Mouse (Mus musculus) embryonic stem cell, embryonic (primary cell): ENCODE measurements at regions not wholly inside any gene's neighbourhood (a gene's known extent, or its start where the extent isn't known, plus 50 kb on each side); places are given as distances from the start of the nearest gene placed in this dataset.

Experiments used
- CTCF ChIA-PET, 4 experiments: fragments of 300-600 bp in 2 of 4; fragments of 350-600 bp in 2 of 4; sonication (Branson Sonifier 250); formaldehyde crosslinking; loops; one replicate each; lab custom pipeline; 2022; ENCODE audit warnings: inconsistent platforms in 2 of 4; lab: Charles Lee
- POLR2A ChIA-PET, 4 experiments: fragments of 300-600 bp in 2 of 4; fragments of 350-600 bp in 2 of 4; sonication (Branson Sonifier 250); formaldehyde crosslinking; loops; one replicate each; lab custom pipeline; 2022; ENCODE audit warnings: antibody characterized with exemption in 4 of 4, inconsistent platforms in 1 of 4; lab: Charles Lee

GRCm38 (mm10) chr11:32998687-32999605 is 148.3 kb downstream of the Fgf18 start:
- ChIA-PET POLR2A (interaction anchor here in 1 of 4 experiments (0.5 kb wide), 1 partner anchor 232 kb away, joined by 8 read pairs; no protein-coding TSS in a partner anchor), CTCF (interaction anchor here in 2 of 4 experiments (0.5 to 0.7 kb wide), 2 partner anchors 13 to 99 kb away, joined by 3 to 10 read pairs; no protein-coding TSS in a partner anchor)

GRCm38 (mm10) chr11:32994391-32994790 is 152.8 kb downstream of the Fgf18 start:
- CTCF ChIA-PET, result no interaction called here
- POLR2A ChIA-PET, result interaction anchor here in 1 of 4 experiments (1.9 kb wide), 1 partner anchor 117 kb away, joined by 7 read pairs; no protein-coding TSS in a partner anchor

- ChIA-PET CTCF (no interaction called here), POLR2A (no interaction called here)
Observed at GRCm38 (mm10) chr11:32993439-32993838, 153.8 kb downstream of the Fgf18 start.

- ChIA-PET CTCF (no interaction called here), POLR2A (no interaction called here)
Observed at GRCm38 (mm10) chr11:32991036-32991616, 156.1 kb downstream of the Fgf18 start.

GRCm38 (mm10) chr11:32990201-32990600 is 157.0 kb downstream of the Fgf18 start:
- ChIA-PET CTCF (interaction anchor here in 1 of 4 experiments (0.6 kb wide), 2 partner anchors 49 to 70 kb away, joined by 3 read pairs; no protein-coding TSS in a partner anchor), POLR2A (interaction anchor here in 1 of 4 experiments (0.6 kb wide), 1 partner anchor 198 kb away, joined by 4 read pairs; no protein-coding TSS in a partner anchor)

- ChIA-PET POLR2A (no interaction called here), CTCF (interaction anchor here in 2 of 4 experiments (0.6 to 1.2 kb wide), 2 partner anchors 50 to 166 kb away, joined by 3 read pairs; no protein-coding TSS in a partner anchor)
Observed at GRCm38 (mm10) chr11:32978899-32979298, 154.5 kb upstream of the Smim23 start.

GRCm38 (mm10) chr11:32976572-32976971 is 152.2 kb upstream of the Smim23 start:
- CTCF ChIA-PET, result interaction anchor here in 1 of 4 experiments (0.6 kb wide), 1 partner anchor 745 kb away, joined by 3 read pairs; no protein-coding TSS in a partner anchor
- POLR2A ChIA-PET, result no interaction called here

GRCm38 (mm10) chr11:32973453-32973852 is 149.0 kb upstream of the Smim23 start:
- POLR2A ChIA-PET, result interaction anchor here in 2 of 4 experiments (0.6 to 1.3 kb wide), 7 partner anchors 9 to 255 kb away, joined by 3 to 4 read pairs (median 4); no protein-coding TSS in a partner anchor
- CTCF ChIA-PET, result interaction anchor here in 1 of 4 experiments (1.4 kb wide), 1 partner anchor 12 kb away, joined by 8 read pairs; no protein-coding TSS in a partner anchor

GRCm38 (mm10) chr11:32965418-32965817 is 141.0 kb upstream of the Smim23 start:
- POLR2A ChIA-PET, result interaction anchor here in 1 of 4 experiments (0.6 kb wide), 1 partner anchor 188 kb away, joined by 5 read pairs; no protein-coding TSS in a partner anchor
- CTCF ChIA-PET, result no interaction called here

- ChIA-PET CTCF (interaction anchor here in 2 of 4 experiments (0.6 to 1.3 kb wide), 4 partner anchors 65 to 175 kb away, joined by 3 read pairs; no protein-coding TSS in a partner anchor), POLR2A (interaction anchor here in 2 of 4 experiments (0.6 to 1.2 kb wide), 2 partner anchors 10 to 76 kb away, joined by 4 read pairs; no protein-coding TSS in a partner anchor)
Observed at GRCm38 (mm10) chr11:32963625-32964293, 139.4 kb upstream of the Smim23 start.

- ChIA-PET POLR2A (interaction anchor here (0.6 to 1.3 kb wide), 11 partner anchors 34 to 769 kb away, joined by 3 to 6 read pairs (median 3); partner anchors contain the start of gene Fbxw11 (in 1 of the 4)), CTCF (interaction anchor here (0.6 to 2.5 kb wide), 47 partner anchors 9 to 1972 kb away, joined by 3 to 16 read pairs (median 4); no protein-coding TSS in a partner anchor)
Observed at GRCm38 (mm10) chr11:32961600-32961999, 137.2 kb upstream of the Smim23 start.

- ChIA-PET POLR2A (interaction anchor here in 1 of 4 experiments (0.9 kb wide), 1 partner anchor 193 kb away, joined by 3 read pairs; no protein-coding TSS in a partner anchor), CTCF (interaction anchor here in 2 of 4 experiments (0.6 to 0.9 kb wide), 2 partner anchors 11 to 150 kb away, joined by 4 to 8 read pairs; no protein-coding TSS in a partner anchor)
Observed at GRCm38 (mm10) chr11:32958961-32959360, 134.6 kb upstream of the Smim23 start.

GRCm38 (mm10) chr11:32956993-32957392 is 132.6 kb upstream of the Smim23 start:
- CTCF ChIA-PET, result interaction anchor here (0.5 to 2.6 kb wide), 21 partner anchors 9 to 657 kb away, joined by 3 to 21 read pairs (median 3); partner anchors contain the start of gene Hbq1a (in 1 of the 4)
- POLR2A ChIA-PET, result interaction anchor here in 2 of 4 experiments (0.9 to 2.1 kb wide), 3 partner anchors 15 to 194 kb away, joined by 3 to 7 read pairs (median 3); no protein-coding TSS in a partner anchor

- POLR2A ChIA-PET, result interaction anchor here in 1 of 4 experiments (0.7 kb wide), 1 partner anchor 209 kb away, joined by 3 read pairs; no protein-coding TSS in a partner anchor
- CTCF ChIA-PET, result no interaction called here
Observed at GRCm38 (mm10) chr11:32952271-32952670, 127.9 kb upstream of the Smim23 start.

GRCm38 (mm10) chr11:32948132-32948531 is 123.7 kb upstream of the Smim23 start:
- ChIA-PET CTCF (interaction anchor here in 3 of 4 experiments (0.8 to 1.3 kb wide), 4 partner anchors 9 to 142 kb away, joined by 3 to 5 read pairs (median 4); no protein-coding TSS in a partner anchor), POLR2A (interaction anchor here in 3 of 4 experiments (0.7 to 1.2 kb wide), 3 partner anchors 17 to 25 kb away, joined by 3 to 7 read pairs (median 4); no protein-coding TSS in a partner anchor)

GRCm38 (mm10) chr11:32946481-32947001 is 122.1 kb upstream of the Smim23 start:
- POLR2A ChIA-PET, result no interaction called here

GRCm38 (mm10) chr11:32945071-32945470 is 120.7 kb upstream of the Smim23 start:
- CTCF ChIA-PET, result no interaction called here
- POLR2A ChIA-PET, result no interaction called here

More at GRCm38 (mm10) chr11:32946481-32947001, 122.1 kb upstream of the Smim23 start:
- CTCF ChIA-PET, result interaction anchor here in 1 of 4 experiments (0.5 kb wide), 1 partner anchor 15 kb away, joined by 4 read pairs; no protein-coding TSS in a partner anchor
